Mouse (Mus musculus): Measurements from ENCODE around the gene 4933405O20Rik. TPM values are rescaled to one million over a fixed set of nuclear protein-coding genes. Genes with fewer than 3 reads are reported as not detected.

Gene 4933405O20Rik
- not detected in 2 replicates for polyA plus RNA-seq (2015; fragmentation: Nextera tagmentation; extraction: Ambion mirVana)

DNA sequence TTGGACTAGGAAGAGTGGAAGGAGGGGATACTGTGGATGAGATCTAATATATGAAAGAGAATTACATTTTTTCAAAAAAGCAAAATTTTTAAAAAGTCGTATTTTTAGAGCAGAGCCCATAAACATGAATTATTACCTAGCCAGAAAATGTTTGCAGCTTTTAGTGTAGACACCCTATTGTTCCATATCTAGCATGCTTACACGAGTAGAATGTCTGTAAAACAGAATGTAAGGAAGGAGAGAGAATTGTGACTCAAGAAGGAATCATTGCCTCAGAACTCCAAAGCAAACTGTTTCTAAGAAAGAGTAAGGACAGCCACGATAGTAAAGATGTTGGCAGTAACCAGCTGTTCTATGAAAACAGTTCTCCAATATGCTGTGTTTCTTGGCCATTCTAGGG is at the start of gene 4933405O20Rik:
Gene 4933405O20Rik, plus strand, starts transcription at position 301 of the 400 bp plus-strand sequence.
- H3K9ac ChIP-seq, result no peak within 1 kb of the TSS
- H3K4me2 ChIP-seq, result no peak within 1 kb of the TSS
- no peaks in the 10 kb centered on the region for H3K27me3 ChIP-seq
- no peak within 1 kb of the TSS for H3K27ac ChIP-seq
- 81% methylated on average over 3 of the region's 3 CpGs for WGBS
- H3K4me1 ChIP-seq, result no peaks in the 10 kb centered on the region
- H3K9me3 ChIP-seq (replicated peaks), result no peaks in the 10 kb centered on the region
- no peak for ATAC-seq
- H3K4me3 ChIP-seq, result no peak within 1 kb of the TSS
- H3K36me3 ChIP-seq (ENCODE audit: poor library complexity, severe bottlenecking), result no peaks in the 10 kb centered on the region

DNA sequence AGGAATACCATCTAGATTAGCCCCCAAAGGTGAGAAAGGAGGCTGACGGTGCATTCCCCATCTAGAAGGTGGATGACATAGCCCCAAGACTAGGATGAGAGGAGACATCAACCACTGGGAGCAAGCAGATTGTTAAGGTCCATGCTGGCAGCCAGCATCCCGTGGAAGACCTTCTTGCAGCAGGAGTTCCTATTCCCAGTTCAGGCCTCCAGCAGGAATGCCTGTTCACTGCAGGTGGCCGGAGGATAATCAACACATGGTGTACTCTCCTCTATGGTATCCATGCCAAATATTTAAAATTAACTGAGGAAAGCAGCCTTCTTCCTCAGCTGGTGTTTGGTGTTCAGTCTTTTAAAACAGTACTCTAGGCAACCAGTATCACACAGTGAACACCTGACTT is 49.4 kb upstream of the 4933405O20Rik start:
- Histone ChIP-seq H3K9me3 (replicated peaks) (no peaks in the 10 kb centered on the region), H3K36me3 (ENCODE audit: poor library complexity, severe bottlenecking) (no peaks in the 10 kb centered on the region), H3K27me3 (no peaks in the 10 kb centered on the region), H3K9ac (no peak overlapping the region), H3K4me1 (peaks cover 6% of the 10 kb centered on the region; the same call in 1 of the 2 replicates), H3K27ac (no peak overlapping the region), H3K4me3 (no peak overlapping the region), H3K4me2 (no peak overlapping the region)
- WGBS, result 72% methylated on average over 3 of the region's 3 CpGs
- no peak for ATAC-seq

DNA sequence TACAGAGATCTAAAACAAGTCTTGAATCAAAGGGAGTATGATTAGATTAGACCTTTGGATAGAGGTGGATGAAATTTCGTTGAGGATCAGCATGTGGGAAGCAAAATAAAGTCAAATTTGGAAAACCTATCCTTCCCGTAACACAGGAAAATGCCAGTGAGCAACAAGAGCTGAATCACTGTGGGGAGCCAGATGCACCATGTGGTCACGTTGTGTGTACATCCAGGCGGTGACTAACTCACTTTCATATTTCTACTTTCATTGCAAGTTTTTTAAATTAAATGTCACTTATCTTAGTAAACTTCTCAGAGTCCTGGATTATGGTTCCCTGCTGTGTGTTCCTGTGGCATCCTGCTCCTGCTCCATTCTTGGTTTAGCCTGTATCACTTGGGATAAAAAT is 47.6 kb upstream of the 4933405O20Rik start:
- Histone ChIP-seq H3K4me3 (no peak overlapping the region), H3K27ac (no peak overlapping the region), H3K4me2 (no peak overlapping the region), H3K36me3 (ENCODE audit: poor library complexity, severe bottlenecking) (no peaks in the 10 kb centered on the region), H3K4me1 (no peaks in the 10 kb centered on the region), H3K27me3 (no peaks in the 10 kb centered on the region), H3K9ac (no peak overlapping the region), H3K9me3 (replicated peaks) (no peaks in the 10 kb centered on the region)
- ATAC-seq, result no peak
- WGBS, result 73% methylated on average over 4 of the region's 4 CpGs

DNA sequence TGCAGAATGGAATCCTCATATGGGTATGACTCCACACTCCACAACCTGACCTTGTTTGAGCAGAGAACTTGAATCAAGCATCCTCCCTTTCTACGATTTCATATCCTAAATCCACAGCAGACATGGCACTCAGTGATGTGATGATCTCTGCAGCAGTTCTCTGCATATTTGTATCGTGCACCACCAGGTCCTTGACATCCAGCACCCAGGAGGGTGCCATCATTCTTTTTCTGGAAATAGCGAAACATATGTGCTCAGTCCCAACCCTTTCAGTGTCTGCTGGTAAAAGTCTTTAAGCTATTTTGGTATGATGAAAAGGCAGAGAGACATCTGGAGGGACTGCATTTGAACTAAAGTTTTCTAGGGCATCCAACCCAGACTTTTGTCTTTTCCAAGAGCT is 36.3 kb upstream of the 4933405O20Rik start:
- no peak overlapping the region for H3K4me2 ChIP-seq
- WGBS, result 88% methylated on average over 3 of the region's 3 CpGs
- no peak for ATAC-seq
- no peaks in the 10 kb centered on the region for H3K27me3 ChIP-seq
- no peaks in the 10 kb centered on the region for H3K4me1 ChIP-seq
- no peak overlapping the region for H3K4me3 ChIP-seq
- no peak overlapping the region for H3K27ac ChIP-seq
- H3K9me3 ChIP-seq (replicated peaks), result no peaks in the 10 kb centered on the region
- no peaks in the 10 kb centered on the region for H3K36me3 ChIP-seq (ENCODE audit: poor library complexity, severe bottlenecking)
- no peak overlapping the region for H3K9ac ChIP-seq

DNA sequence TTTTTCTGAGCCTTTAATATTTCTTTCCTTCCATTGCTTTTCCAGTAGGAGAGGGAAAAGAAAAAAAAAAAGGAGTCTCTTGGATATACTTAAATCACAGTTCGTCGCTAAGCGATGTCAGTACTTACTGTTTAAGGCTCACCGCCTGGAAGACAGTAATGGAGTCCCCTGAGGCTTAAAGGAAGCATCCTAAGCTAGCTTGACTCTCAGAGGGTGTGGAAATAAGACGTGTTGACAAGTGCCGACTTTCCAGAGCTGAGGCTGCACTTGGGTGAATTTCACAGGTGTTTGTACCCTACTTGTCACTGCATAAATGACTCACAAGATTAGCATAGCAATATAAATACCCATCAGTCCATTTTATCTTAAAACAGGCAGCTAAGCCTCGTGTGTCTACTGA is 25.1 kb upstream of the 4933405O20Rik start:
- H3K27ac ChIP-seq, result no peak overlapping the region
- H3K4me3 ChIP-seq, result no peak overlapping the region
- H3K27me3 ChIP-seq, result no peaks in the 10 kb centered on the region
- H3K36me3 ChIP-seq (ENCODE audit: poor library complexity, severe bottlenecking), result no peaks in the 10 kb centered on the region
- H3K9me3 ChIP-seq (replicated peaks), result no peaks in the 10 kb centered on the region
- no peak overlapping the region for H3K4me2 ChIP-seq
- H3K9ac ChIP-seq, result no peak overlapping the region
- H3K4me1 ChIP-seq, result no peaks in the 10 kb centered on the region
- no peak for ATAC-seq
- WGBS, result 76% methylated on average over 7 of the region's 7 CpGs

DNA sequence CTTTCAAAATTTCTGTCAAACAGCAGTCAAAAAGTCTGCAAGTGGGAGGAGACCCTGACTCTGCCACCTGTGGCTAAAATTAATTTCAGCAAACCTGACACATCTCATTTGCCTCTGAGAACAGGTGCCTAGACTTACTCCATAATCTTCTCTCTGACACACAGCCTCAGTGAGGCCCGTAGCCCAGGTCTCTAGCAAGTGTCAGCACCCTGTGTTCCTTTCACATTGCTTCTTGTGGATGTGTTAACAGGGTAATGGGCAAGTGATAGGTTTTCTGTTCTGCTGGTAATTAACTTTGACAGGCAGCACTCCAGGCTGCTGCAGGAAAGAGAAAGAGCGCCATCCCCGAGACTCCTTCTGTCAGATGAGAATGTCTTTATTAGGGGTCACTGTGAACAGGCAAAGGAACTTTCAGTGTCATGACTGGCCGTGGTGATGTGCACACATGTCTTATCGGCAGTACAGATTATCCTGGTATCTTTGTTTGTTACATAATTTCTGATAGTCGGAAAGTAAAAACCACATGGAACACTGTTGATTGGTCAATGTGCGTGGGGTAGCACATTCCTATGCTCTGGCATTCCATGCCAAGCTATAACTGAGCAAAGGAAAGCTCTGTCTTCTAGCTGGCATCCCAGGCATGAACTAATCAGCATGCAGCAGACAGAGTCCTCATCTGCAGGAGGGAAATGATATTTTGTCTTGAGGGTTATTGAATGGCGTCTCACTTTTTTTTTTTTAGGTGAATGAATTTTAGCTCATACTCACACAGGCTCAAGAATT is 10.2 kb upstream of the 4933405O20Rik start:
- ATAC-seq, result 0 out of 2 replicates have a peak, but pooled peaks have one; percentile 24
- H3K4me3 ChIP-seq, result no peak overlapping the region
- H3K4me2 ChIP-seq, result no peak overlapping the region
- no peaks in the 10 kb centered on the region for H3K4me1 ChIP-seq
- no peaks in the 10 kb centered on the region for H3K27me3 ChIP-seq
- no peak overlapping the region for H3K9ac ChIP-seq
- H3K36me3 ChIP-seq (ENCODE audit: poor library complexity, severe bottlenecking), result no peaks in the 10 kb centered on the region
- no peaks in the 10 kb centered on the region for H3K9me3 ChIP-seq (replicated peaks)
- H3K27ac ChIP-seq, result no peak overlapping the region
- WGBS, result 70% methylated on average over 8 of the region's 8 CpGs

DNA sequence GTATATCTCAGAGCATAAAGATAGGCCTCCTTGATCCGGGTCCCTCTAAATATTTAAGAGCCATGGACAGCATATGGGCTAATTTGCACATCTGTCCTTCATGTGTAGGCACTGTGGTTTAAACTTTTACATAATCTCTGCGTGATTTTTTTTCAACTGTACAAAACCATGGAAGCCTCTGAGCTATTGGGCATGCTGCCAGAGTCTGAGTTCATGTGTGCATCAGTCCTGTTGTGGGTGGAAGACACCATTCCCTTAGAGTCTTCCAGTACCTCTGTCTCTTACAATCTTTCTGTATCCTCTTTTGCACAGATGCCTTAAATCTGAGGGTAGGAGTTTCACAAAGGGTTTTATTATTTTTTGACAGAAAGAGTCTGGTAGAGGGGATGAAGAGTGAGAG is 15.1 kb downstream of the 4933405O20Rik start:
- ATAC-seq, result no peak
- no peak overlapping the region for H3K9ac ChIP-seq
- no peak overlapping the region for H3K4me3 ChIP-seq
- no peaks in the 10 kb centered on the region; the same call in 1 of the 2 replicates for H3K4me1 ChIP-seq
- H3K27me3 ChIP-seq, result no peaks in the 10 kb centered on the region
- H3K36me3 ChIP-seq (ENCODE audit: poor library complexity, severe bottlenecking), result no peaks in the 10 kb centered on the region
- H3K9me3 ChIP-seq (replicated peaks), result no peaks in the 10 kb centered on the region
- no peak overlapping the region for H3K27ac ChIP-seq
- no peak overlapping the region for H3K4me2 ChIP-seq
- WGBS, result 78% methylated on average over 2 of the region's 2 CpGs

DNA sequence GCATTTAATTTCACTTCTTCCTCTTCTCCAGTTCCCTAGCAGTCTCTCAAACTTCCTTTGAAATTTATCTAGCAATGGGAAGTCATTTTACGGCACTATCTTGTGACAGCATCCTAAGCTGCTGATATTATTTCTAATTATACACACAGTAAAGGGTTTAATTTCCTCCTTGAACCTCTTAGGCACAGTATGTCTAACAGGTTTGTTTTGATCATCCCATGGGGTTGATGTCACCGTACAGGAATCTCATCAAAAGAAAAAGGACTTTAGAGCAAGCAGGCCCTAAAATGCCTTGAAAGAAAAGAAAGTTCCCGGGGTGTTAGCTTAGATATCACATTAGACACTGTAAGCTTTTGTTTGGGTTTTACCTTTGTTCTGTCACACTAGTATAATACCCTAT is 30.2 kb downstream of the 4933405O20Rik start:
- H3K4me1 ChIP-seq, result no peaks in the 10 kb centered on the region
- no peak overlapping the region for H3K27ac ChIP-seq
- no peaks in the 10 kb centered on the region for H3K27me3 ChIP-seq
- H3K4me2 ChIP-seq, result no peak overlapping the region
- no peak overlapping the region for H3K9ac ChIP-seq
- H3K9me3 ChIP-seq (replicated peaks), result no peaks in the 10 kb centered on the region
- H3K4me3 ChIP-seq, result no peak overlapping the region
- no peak for ATAC-seq
- no peaks in the 10 kb centered on the region for H3K36me3 ChIP-seq (ENCODE audit: poor library complexity, severe bottlenecking)
- WGBS, result 44% methylated on average over 3 of the region's 3 CpGs

DNA sequence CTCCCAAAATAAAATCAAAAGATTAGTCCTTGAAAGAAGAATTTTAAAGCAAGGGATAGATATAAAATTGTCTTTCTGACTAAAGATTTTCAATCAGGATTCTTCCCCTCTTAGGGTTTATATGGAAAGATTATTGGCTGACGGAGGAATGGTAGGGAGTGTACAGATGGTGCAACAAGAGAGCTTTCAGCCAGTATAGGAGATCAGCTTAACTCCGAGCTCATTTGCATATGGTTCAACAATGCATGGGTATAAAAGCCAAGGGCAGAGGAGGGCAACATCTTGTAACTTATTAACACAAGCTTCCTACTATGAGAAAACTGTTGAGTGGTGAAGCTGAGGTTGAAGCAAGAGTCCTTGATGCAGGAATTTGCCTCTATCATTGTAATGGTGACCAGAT is 34.2 kb downstream of the 4933405O20Rik start:
- H3K9ac ChIP-seq, result no peak overlapping the region
- H3K4me1 ChIP-seq, result no peaks in the 10 kb centered on the region
- H3K27me3 ChIP-seq, result no peaks in the 10 kb centered on the region
- H3K4me3 ChIP-seq, result no peak overlapping the region
- no peak overlapping the region for H3K4me2 ChIP-seq
- H3K27ac ChIP-seq, result no peak overlapping the region
- H3K9me3 ChIP-seq (replicated peaks), result no peaks in the 10 kb centered on the region
- 44% methylated on average over 2 of the region's 2 CpGs for WGBS
- no peaks in the 10 kb centered on the region for H3K36me3 ChIP-seq (ENCODE audit: poor library complexity, severe bottlenecking)
- ATAC-seq, result no peak
